In the genomic region with DNA sequence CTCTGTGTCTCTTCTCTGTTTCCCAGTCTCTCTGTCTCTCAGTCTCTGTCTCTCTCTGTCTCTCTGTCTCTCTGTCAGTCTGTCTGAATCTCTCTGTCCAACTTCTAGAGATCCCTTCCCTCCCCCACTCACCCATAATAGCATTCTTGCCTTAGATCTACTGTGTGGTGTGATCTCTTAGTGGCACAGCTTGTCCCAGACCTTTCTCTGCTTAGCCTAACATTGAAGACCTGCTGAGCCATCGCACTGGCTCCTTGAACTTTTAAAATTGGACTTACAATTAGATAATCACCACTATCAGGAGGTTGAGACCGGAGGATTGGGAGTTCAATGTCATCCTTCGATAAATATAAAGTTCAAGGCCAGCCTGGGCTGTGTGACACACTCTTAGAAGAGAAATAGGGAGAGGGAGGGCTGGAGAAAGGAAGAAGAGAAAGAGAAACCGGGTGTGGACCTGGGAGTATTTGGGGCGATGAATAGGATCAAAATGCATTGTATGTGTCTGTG, we compare ENCODE assay signal across 32 mouse cellular contexts. TPM values are rescaled to one million over a fixed set of nuclear protein-coding genes. Genes with fewer than 3 reads are reported as not detected.
DNase-seq lines count a peak whose midpoint lies in the region; ATAC-seq and TF ChIP-seq lines count a peak whose summit lies in the region.
"Had no signal": no experiment of that assay in that cellular context is flagged by ENCODE, and none has a peak within 500 bp of the region (broad histone marks: within the 10 kb centered on the region; RNA-seq: fewer than 3 reads in every experiment).

No protein-coding gene starts in this region.

- WGBS in forebrain, embryonic 15.5 days, result 92% methylated on average over 5 of the region's 5 CpGs

- H3K27ac ChIP-seq in ES-E14 (ENCODE audit: insufficient read depth, low read depth, low read length, poor library complexity, severe bottlenecking), result peak overlapping the region; percentile 74; the same call in 1 of the 2 replicates
- H3K27ac ChIP-seq in forebrain, embryonic 15.5 days (replicated peaks), result no peak overlapping the region
- H3K27ac ChIP-seq: embryonic facial prominence, embryonic 12.5 days; embryonic facial prominence, embryonic 15.5 days; heart, embryonic 15.5 days; hindbrain, embryonic 10.5 days; hindbrain, embryonic 13.5 days; intestine, embryonic 15.5 days had no signal

- no peak for ATAC-seq in forebrain, embryonic 15.5 days (replicated peaks)
- ATAC-seq: activated CD4-positive, CD25-positive, alpha-beta regulatory T cell, adult 4 months; CD4-positive, CD25-positive, alpha-beta regulatory T cell, adult 4 months; forebrain, embryonic 14.5 days; hindbrain, embryonic 16.5 days; intestine, embryonic 15.5 days had no signal

- H3K27me3 ChIP-seq in forebrain, embryonic 15.5 days, result no peaks in the 10 kb centered on the region
- H3K27me3 ChIP-seq: embryonic facial prominence, embryonic 12.5 days; embryonic facial prominence, embryonic 15.5 days; heart, embryonic 12.5 days; heart, embryonic 15.5 days; hindbrain, embryonic 13.5 days; intestine, embryonic 15.5 days had no signal

- no peak overlapping the region for H3K4me3 ChIP-seq in ES-E14 (ENCODE audit: insufficient read depth in 1 of 2, low read depth in 1 of 2, low read length in 2 of 2, poor library complexity in 1 of 2, severe bottlenecking in 1 of 2)
- no peak overlapping the region for H3K4me3 ChIP-seq in forebrain, embryonic 15.5 days
- H3K4me3 ChIP-seq: embryonic facial prominence, embryonic 12.5 days; embryonic facial prominence, embryonic 15.5 days; heart, embryonic 12.5 days; heart, embryonic 15.5 days; hindbrain, embryonic 10.5 days; hindbrain, embryonic 13.5 days; intestine, embryonic 15.5 days had no signal

- in situ Hi-C loops in ES-E14 (cut with MboI; ENCODE audit: low sequenced_read_pairs in 2 of 2, unreplicated experiment in 2 of 2), result no loop called here

- DNase-seq in adrenal gland, adult 8-10 months, result peak; percentile 51
- no peak for DNase-seq in adrenal gland, postnatal 4 days (ENCODE audit: low spot score in 2 of 2)
- no peak for DNase-seq in ES-E14 (ENCODE audit: low read depth, low spot score)
- peak; percentile 28 to 30 for DNase-seq in adrenal gland, postnatal 36 days
- DNase-seq in urinary bladder, postnatal 4 days (ENCODE audit: low spot score in 2 of 2), result no peak
- DNase-seq: cerebellum, adult 11 months; cerebellum, adult 2 months; cerebellum, adult 9-11 months; cerebellum, postnatal 25 days; gastrocnemius, postnatal 25 days; heart, adult 18-20 months; heart, postnatal 10 days; heart, postnatal 36 days; kidney, adult 11 months had no signal

- no peaks in the 10 kb centered on the region for H3K36me3 ChIP-seq in ES-E14 (ENCODE audit: control insufficient read depth, insufficient read depth, low read length, poor library complexity, severe bottlenecking)
- H3K36me3 ChIP-seq in forebrain, embryonic 15.5 days, result no peaks in the 10 kb centered on the region
- H3K36me3 ChIP-seq: embryonic facial prominence, embryonic 12.5 days; embryonic facial prominence, embryonic 15.5 days; heart, embryonic 12.5 days; heart, embryonic 15.5 days; hindbrain, embryonic 10.5 days; hindbrain, embryonic 13.5 days; intestine, embryonic 15.5 days had no signal

- no peaks in the 10 kb centered on the region for H3K9me3 ChIP-seq in ES-E14 (ENCODE audit: control insufficient read depth, insufficient read depth, low read depth, low read length)
- H3K9me3 ChIP-seq in forebrain, embryonic 15.5 days, result no peaks in the 10 kb centered on the region
- H3K9me3 ChIP-seq: embryonic facial prominence, embryonic 12.5 days; embryonic facial prominence, embryonic 15.5 days; heart, embryonic 15.5 days; hindbrain, embryonic 13.5 days; intestine, embryonic 15.5 days had no signal

- no peak overlapping the region for H3K4me2 ChIP-seq in forebrain, embryonic 15.5 days (replicated peaks)
- H3K4me2 ChIP-seq: embryonic facial prominence, embryonic 12.5 days; embryonic facial prominence, embryonic 15.5 days; heart, embryonic 12.5 days; heart, embryonic 15.5 days; hindbrain, embryonic 13.5 days; intestine, embryonic 15.5 days had no signal

- peak overlapping the region; percentile 26; the same call in 1 of the 2 replicates for H3K9ac ChIP-seq in ES-E14 (ENCODE audit: insufficient read depth, low read depth, low read length, poor library complexity, severe bottlenecking)
- H3K9ac ChIP-seq in forebrain, embryonic 15.5 days (replicated peaks), result no peak overlapping the region
- H3K9ac ChIP-seq: embryonic facial prominence, embryonic 12.5 days; embryonic facial prominence, embryonic 15.5 days; heart, embryonic 12.5 days; heart, embryonic 15.5 days; hindbrain, embryonic 13.5 days; intestine, embryonic 15.5 days had no signal

- H3K4me1 ChIP-seq in ES-E14 (ENCODE audit: control insufficient read depth in 2 of 2, insufficient read depth in 2 of 2, low read length in 2 of 2, poor library complexity in 1 of 2), result peaks cover 4 to 9% of the 10 kb centered on the region in 2 experiments
- no peaks in the 10 kb centered on the region for H3K4me1 ChIP-seq in forebrain, embryonic 15.5 days
- H3K4me1 ChIP-seq: embryonic facial prominence, embryonic 12.5 days; embryonic facial prominence, embryonic 15.5 days; heart, embryonic 12.5 days; heart, embryonic 15.5 days; hindbrain, embryonic 13.5 days; intestine, embryonic 15.5 days had no signal

TF ChIP-seq in ES-E14, 5 proteins besides CTCF, POLR2A, EP300 and RAD21:
- TF ChIP-seq ZC3H11A (IDR thresholded peaks at IDR 0.05; ENCODE audit: borderline replicate concordance, low read depth, low read length) (no peak), HCFC1 (IDR thresholded peaks at IDR 0.05; ENCODE audit: borderline replicate concordance, insufficient read depth, low read length) (no peak)

RNA-seq across cellular contexts. Expression of gene Izumo2, which starts 1.3 kb away (rescaled TPM):
- not detected for total RNA-seq in adrenal gland, adult 8-10 months (2022)
- total RNA-seq in adrenal gland, postnatal 4 days (2021), result not detected
- total RNA-seq in ES-E14 (2012; rRNA removed), result 0.40 and 0.79 TPM in 2 replicates
- total RNA-seq in adrenal gland, postnatal 36 days (2021), result not detected
- polyA plus RNA-seq in forebrain, embryonic 15.5 days (2015; fragmentation: Nextera tagmentation; extraction: Ambion mirVana), result not detected in 2 replicates
- total RNA-seq: adrenal gland, adult 18-20 months; common myeloid progenitor, adult 5-6 weeks; gastrocnemius, adult 8-10 months; gastrocnemius, postnatal 25 days; heart, adult 18-20 months; heart, postnatal 10 days; heart, postnatal 36 days; MEL had no signal
- polyA plus RNA-seq: activated CD4-positive, CD25-positive, alpha-beta regulatory T cell, adult 4 months; C2C12; CD4-positive, CD25-positive, alpha-beta regulatory T cell, adult 4 months; cerebellum, adult 2 months; embryonic facial prominence, embryonic 12.5 days; embryonic facial prominence, embryonic 15.5 days; forebrain, embryonic 11.5 days; forebrain, embryonic 14.5 days; heart, embryonic 12.5 days; heart, embryonic 15.5 days; hindbrain, embryonic 10.5 days; hindbrain, embryonic 13.5 days; hindbrain, embryonic 16.5 days; intestine, embryonic 15.5 days had no signal

RNA-seq across cellular contexts. Expression of gene Myh14, which starts 36.6 kb away (rescaled TPM):
- total RNA-seq in adrenal gland, adult 8-10 months (2022), result 10 to 100 TPM in 1 of 4 experiments, 1 to 10 TPM in 3; 7.3 to 16.5 (median 8.4) TPM
- total RNA-seq in adrenal gland, postnatal 4 days (2021), result 1 to 10 TPM; 7.0 to 8.2 TPM
- total RNA-seq in ES-E14 (2012; rRNA removed), result 7.0 and 9.8 TPM in 2 replicates
- 1 to 10 TPM; 3.0 to 4.9 TPM for total RNA-seq in adrenal gland, postnatal 36 days (2021)
- 1.3 and 1.5 TPM in 2 replicates for polyA plus RNA-seq in forebrain, embryonic 15.5 days (2015; fragmentation: Nextera tagmentation; extraction: Ambion mirVana)
- total RNA-seq: common myeloid progenitor, adult 5-6 weeks had no signal
- polyA plus RNA-seq: CD4-positive, CD25-positive, alpha-beta regulatory T cell, adult 4 months had no signal

RNA-seq across cellular contexts. Expression of gene Vrk3, which starts 41.0 kb away (rescaled TPM):
- total RNA-seq in adrenal gland, adult 8-10 months (2022), result 10 to 100 TPM; 46.5 to 73.4 (median 54.8) TPM
- 10 to 100 TPM; 42.8 to 43.4 TPM for total RNA-seq in adrenal gland, postnatal 4 days (2021)
- total RNA-seq in ES-E14 (2012; rRNA removed), result 17.8 and 23.2 TPM in 2 replicates
- total RNA-seq in adrenal gland, postnatal 36 days (2021), result 10 to 100 TPM; 47.5 to 50.6 TPM
- polyA plus RNA-seq in forebrain, embryonic 15.5 days (2015; fragmentation: Nextera tagmentation; extraction: Ambion mirVana), result 36.2 and 37.2 TPM in 2 replicates

RNA-seq across cellular contexts. Expression of gene Zfp473, which starts 43.6 kb away (rescaled TPM):
- total RNA-seq in adrenal gland, adult 8-10 months (2022), result 1 to 10 TPM in 1 of 4 experiments, under 1 TPM in 3; 0.35 to 1.1 (median 0.41) TPM
- 1 to 10 TPM; 1.1 to 1.3 TPM for total RNA-seq in adrenal gland, postnatal 4 days (2021)
- total RNA-seq in ES-E14 (2012; rRNA removed), result 15.1 and 20.3 TPM in 2 replicates
- total RNA-seq in adrenal gland, postnatal 36 days (2021), result under 1 TPM; 0.49 to 0.70 TPM
- polyA plus RNA-seq in forebrain, embryonic 15.5 days (2015; fragmentation: Nextera tagmentation; extraction: Ambion mirVana), result 1.1 and 1.2 TPM in 2 replicates
- total RNA-seq: heart, adult 18-20 months had no signal

Comparison
In these comparisons a context has a peak if more than half of its experiments do, and no peak if none do; other contexts are left out.
1. DNase-seq: peak in adrenal gland, adult 8-10 months (single experiment) and adrenal gland, postnatal 36 days (2 of 2); none in adrenal gland, postnatal 4 days (0 of 2), ES-E14 (single experiment) and urinary bladder, postnatal 4 days (0 of 2).